Mouse (Mus musculus): ENCODE data around the gene BC055324.

- TF ChIP-seq CTCF (IDR thresholded peaks at IDR 0.05; ENCODE audit: control insufficient read depth, insufficient read depth, insufficient read length) (no peak), MYOG (IDR thresholded peaks at IDR 0.05; ENCODE audit: control insufficient read depth, extremely low read depth, insufficient read length) (no peak), MAX (IDR thresholded peaks at IDR 0.05) (no peak), USF1 (IDR thresholded peaks at IDR 0.05; ENCODE audit: low read depth) (no peak), CEBPB (IDR thresholded peaks at IDR 0.05; ENCODE audit: low read depth) (no peak), FOSL1 (IDR thresholded peaks at IDR 0.05; ENCODE audit: insufficient read depth, low read length, poor library complexity, severe bottlenecking) (no peak), MYOD1 (IDR thresholded peaks at IDR 0.05; ENCODE audit: control insufficient read depth, insufficient read length, low read depth) (no peak)
Measured at GRCm38 (mm10) chr1:164043549-164043948, 49.0 kb upstream of the BC055324 start.
